Mouse (Mus musculus): Measurements from ENCODE around the gene Ccnl1. TPM values are rescaled to one million over a fixed set of nuclear protein-coding genes. Genes with fewer than 3 reads are reported as not detected.

Ccnl1 gene
- 10 to 100 TPM; 56.7 to 61.8 TPM for total RNA-seq (2021)
- long read RNA-seq, partial matches to known transcripts = 4 of 13 reads
- long read RNA-seq, other reads (novel, unspliced or antisense) = 3 of 13 reads

DNA sequence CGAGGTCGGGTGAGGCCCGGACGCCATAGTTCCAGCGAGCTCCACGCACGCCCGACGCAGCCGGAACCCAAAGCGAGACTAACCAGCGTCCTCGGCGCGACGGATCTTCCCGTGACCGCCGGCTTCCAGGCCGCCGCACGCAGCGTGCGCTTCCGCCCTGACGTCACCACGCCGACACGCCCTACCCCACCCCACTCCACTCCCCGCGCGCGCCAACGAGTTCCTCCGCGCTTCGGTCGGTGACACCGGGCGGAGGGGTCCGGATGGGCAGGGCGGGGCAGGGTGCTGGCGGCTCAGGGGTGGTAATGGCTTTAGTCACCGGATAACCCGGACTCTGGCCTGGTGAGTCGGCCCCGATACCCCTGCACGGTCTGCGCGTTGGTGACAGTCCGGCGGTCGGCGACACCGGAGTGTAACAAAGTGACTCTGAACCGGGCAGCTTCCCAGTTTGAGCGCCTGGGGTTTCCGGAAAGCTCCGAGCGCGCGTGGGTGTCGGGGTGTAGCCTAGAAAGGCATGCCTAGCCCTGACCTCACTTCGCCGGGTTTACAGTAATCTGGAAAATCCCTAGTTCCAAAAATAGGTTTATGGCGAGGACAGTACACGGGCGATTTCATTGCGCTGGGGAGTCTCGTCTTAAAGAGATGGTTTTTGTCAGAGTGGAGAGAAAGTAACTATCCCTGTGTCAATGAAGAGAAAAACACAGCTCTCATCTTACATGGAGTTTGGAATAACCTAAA, at the start of gene Ccnl1:
TSS of gene Ccnl1 (minus strand) at position 148 of the 738 bp plus-strand sequence.
- DNase-seq (ENCODE audit: low spot score in 2 of 2) = peak; percentile 96 to 97

DNA sequence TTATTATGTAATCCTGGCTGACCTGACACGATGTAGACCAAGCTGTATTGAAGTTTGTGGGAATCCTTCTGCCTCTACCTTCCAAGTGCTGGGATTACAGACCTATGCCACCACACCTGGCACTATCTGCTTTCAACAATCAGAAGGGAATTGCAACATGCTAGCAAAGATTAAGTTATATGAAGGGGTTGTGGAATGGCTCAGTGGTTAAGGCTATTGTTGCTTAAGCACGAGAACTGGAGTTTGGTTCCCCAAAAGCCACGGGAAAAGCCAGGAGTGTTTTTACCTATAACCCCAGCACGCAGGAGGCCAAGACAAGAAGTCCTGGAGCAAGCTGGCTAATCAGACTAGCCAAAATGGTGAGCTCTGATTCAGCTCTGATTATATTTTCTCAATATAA, 46.9 kb upstream of the Ccnl1 start:
- DNase-seq (ENCODE audit: low spot score in 2 of 2) = no peak

GRCm38 (mm10) chr3:66004220-66004951, 46.3 kb upstream of the Ccnl1 start:
- no peak for DNase-seq (ENCODE audit: low spot score in 2 of 2)

GRCm38 (mm10) chr3:66000400-66000799, 42.4 kb upstream of the Ccnl1 start:
- DNase-seq (ENCODE audit: low spot score in 2 of 2) = no peak

GRCm38 (mm10) chr3:65997360-65998008, 39.4 kb upstream of the Ccnl1 start:
- DNase-seq (ENCODE audit: low spot score in 2 of 2) = no peak

- DNase-seq (ENCODE audit: low spot score in 2 of 2) = no peak
These were observed 34.6 kb upstream of the Ccnl1 start for GRCm38 (mm10) chr3:65992395-65993340.

- peak; percentile 19 to 46 for DNase-seq (ENCODE audit: low spot score in 2 of 2)
These were observed 33.1 kb upstream of the Ccnl1 start for GRCm38 (mm10) chr3:65990957-65991646.

DNA sequence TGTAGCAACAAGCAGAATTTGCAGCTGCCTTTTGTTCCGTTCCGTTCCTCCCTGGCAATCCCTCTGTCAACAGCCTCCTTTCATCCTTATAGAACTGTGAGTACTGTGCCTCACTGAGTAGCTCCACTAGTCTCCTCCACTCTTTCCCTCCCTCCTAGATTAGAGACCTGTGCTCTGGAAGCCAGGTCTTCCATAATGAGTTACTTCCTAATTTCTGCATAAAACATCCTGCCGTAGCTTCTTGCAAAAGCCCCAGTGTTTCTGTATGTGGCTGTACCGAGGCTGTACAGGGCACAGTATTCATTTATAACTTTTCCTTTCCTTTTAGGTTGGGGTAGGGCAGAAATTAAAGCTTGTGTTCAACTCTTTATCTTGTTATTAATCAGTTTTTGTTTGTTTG, 32.5 kb upstream of the Ccnl1 start:
- no peak for DNase-seq (ENCODE audit: low spot score in 2 of 2)

GRCm38 (mm10) chr3:65988711-65989495, 30.9 kb upstream of the Ccnl1 start:
- DNase-seq (ENCODE audit: low spot score in 2 of 2) = no peak

DNA sequence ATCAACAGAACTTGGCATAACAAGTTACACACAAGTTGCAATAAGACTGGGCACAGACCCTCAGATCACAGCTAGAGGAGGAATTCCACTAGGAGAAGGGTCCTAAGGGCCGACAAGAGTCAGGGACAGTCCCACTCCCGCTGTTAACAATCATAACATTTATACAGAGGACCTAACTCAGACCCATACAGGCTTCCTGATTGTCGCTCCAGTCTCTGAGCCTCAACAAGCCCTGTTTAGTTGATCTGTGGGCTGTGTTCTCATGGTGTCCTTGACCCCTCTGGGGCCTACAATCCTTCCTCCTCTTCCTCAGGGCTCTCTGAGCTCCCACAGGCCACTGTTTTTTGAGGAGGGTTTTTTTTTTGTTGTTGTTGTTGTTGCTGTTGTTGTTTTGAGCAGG, 18.2 kb upstream of the Ccnl1 start:
- DNase-seq (ENCODE audit: low spot score in 2 of 2) = no peak

GRCm38 (mm10) chr3:65975317-65975716, 17.3 kb upstream of the Ccnl1 start:
- no peak for DNase-seq (ENCODE audit: low spot score in 2 of 2)

DNA sequence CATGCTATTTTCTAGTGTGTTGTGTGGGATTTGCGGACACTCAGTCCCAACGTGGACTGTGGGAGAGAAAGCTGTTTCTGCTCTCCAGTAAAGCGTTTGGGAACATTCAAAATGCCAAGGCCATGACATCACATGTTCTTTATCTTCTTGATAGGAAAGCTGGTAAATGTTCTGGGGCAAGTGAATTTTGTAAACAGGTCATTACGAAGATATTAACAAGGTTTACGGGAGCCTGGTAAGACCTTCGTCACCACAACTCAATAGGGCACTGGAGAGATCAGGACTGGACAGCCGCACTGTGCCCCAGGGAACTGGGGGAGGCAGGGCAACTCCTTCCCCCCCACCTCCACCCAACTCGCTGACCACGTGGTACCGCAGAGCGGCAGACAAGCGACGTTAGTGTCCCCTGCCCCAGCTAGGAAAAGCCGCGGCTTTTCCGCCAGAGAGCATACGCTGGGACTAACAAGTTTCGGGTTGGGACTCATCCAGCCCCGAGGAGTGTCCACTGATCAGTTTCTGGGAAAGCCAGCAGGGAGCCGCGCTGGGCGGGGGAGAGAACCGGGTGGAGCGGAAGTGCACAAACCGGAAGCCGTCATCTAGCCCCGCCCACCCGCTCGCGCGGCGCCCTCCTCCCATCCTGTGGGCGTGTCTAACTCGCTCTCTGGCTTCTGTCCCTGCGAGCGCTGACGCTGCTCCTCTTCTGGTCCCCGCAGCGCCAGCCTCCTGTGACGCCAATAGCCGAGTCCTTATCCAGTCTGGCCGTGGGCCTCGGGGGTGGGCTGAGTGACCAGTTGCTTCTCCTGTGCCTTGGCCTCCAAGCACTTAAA, 16.4 kb upstream of the Ccnl1 start:
- DNase-seq (ENCODE audit: low spot score in 2 of 2) = peak; percentile 99

DNA sequence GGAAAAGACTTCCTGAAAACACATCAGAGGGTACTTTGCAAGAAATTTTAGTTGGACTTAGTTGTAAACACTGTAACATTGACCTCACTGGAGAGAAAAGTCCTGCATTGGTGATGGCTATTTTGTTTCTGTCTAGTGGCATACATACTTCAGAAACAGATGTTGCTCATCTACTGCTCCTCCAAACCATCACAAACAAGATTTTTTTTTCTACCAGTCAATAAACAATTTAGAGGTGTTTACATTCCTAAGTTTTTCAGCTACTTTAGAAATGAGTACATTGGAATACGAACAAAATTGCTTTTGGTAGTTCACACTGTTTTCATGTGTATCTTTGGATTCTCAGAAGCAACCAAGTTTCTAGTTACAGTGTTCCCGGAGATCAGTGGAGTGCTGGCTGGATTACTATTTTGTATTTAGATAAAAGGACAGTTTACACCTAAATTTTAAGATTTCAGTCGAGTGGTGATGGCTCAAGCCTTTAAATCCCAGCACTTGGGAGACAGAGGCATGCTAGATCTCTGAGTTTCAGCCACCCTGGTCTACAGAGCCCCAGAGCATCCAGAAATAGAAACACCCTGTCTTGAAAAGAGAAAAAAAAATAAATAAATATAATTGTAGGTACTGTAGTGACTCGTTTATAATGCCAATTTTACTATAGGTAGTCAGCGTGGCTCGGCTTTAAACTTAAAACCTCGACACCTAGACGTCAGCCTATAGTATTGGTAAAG, 15.6 kb upstream of the Ccnl1 start:
- no peak for DNase-seq (ENCODE audit: low spot score in 2 of 2)

DNA sequence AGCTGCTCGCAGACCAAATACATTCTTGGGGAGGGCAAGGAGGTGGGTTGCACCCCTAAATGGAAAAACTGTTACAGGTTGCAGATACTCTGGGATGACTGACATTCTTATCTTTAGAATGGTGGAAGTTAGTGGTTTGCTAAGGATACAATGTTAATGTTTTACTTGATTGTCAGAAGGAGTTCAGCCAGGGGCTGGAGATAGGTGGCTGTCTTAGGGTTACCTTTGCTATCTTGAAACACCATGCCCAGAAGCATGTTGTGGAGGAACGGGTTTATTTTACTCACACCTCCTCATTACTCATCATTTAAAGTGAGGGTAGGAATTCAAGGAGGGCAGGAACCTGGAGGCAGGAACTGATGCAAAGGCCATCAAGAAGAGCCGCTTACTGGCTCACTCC, 11.1 kb upstream of the Ccnl1 start:
- DNase-seq (ENCODE audit: low spot score in 2 of 2) = no peak

GRCm38 (mm10) chr3:65966360-65966759, 8.3 kb upstream of the Ccnl1 start:
- no peak for DNase-seq (ENCODE audit: low spot score in 2 of 2)

- no peak for DNase-seq (ENCODE audit: low spot score in 2 of 2)
These were observed 4.4 kb upstream of the Ccnl1 start for GRCm38 (mm10) chr3:65962270-65962930.

- no peak for DNase-seq (ENCODE audit: low spot score in 2 of 2)
These were observed 2.4 kb upstream of the Ccnl1 start for GRCm38 (mm10) chr3:65960291-65960945.

Measured in layer of hippocampus, postnatal 10 days (tissue).